ENCODE assay signal across 8 mouse cellular contexts in genomic region chr9:85327242-85328211, GRCm38 (mm10). TPM values are rescaled to one million over a fixed set of nuclear protein-coding genes. Genes with fewer than 3 reads are reported as not detected.
DNase-seq lines count a peak whose midpoint lies in the region; ATAC-seq lines count a peak whose summit lies in the region.

Gene Tent5a, minus strand, starts transcription at chr9:85327348.

- peak within 1 kb of the TSS; percentile 76 for H3K9ac ChIP-seq in hindbrain, embryonic 13.5 days

- DNase-seq in Muller cell, postnatal 12 days (ENCODE audit: inconsistent ontology term): peak; percentile 97
- peak; percentile 30 to 54 for DNase-seq in cerebellum, postnatal 25 days
- DNase-seq in frontal cortex, postnatal 25 days (ENCODE audit: low spot score in 2 of 2): peak; percentile 28 to 39
- DNase-seq in layer of hippocampus, postnatal 36 days: peak; percentile 48 to 50
- DNase-seq in lung, postnatal 25 days (ENCODE audit: low spot score): peak; percentile 83
- peak; percentile 88 for DNase-seq in ovary, postnatal 36 days (ENCODE audit: low spot score)
- peak; percentile 64 for DNase-seq in thymus, postnatal 25 days

- peak within 1 kb of the TSS; percentile 72 for H3K4me2 ChIP-seq in hindbrain, embryonic 13.5 days

- peak within 1 kb of the TSS; percentile 78 for H3K27ac ChIP-seq in hindbrain, embryonic 13.5 days

- peaks cover 23% of the 10 kb centered on the region for H3K4me1 ChIP-seq in hindbrain, embryonic 13.5 days (replicated peaks)

- no peaks in the 10 kb centered on the region for H3K9me3 ChIP-seq in hindbrain, embryonic 13.5 days

- ATAC-seq in hindbrain, embryonic 13.5 days (ENCODE audit: low FRiP score): peak; percentile 90

- no peaks in the 10 kb centered on the region for H3K36me3 ChIP-seq in hindbrain, embryonic 13.5 days

- H3K4me3 ChIP-seq in hindbrain, embryonic 13.5 days: peak within 1 kb of the TSS; percentile 66

- peaks cover 15% of the 10 kb centered on the region for H3K27me3 ChIP-seq in hindbrain, embryonic 13.5 days

- WGBS in hindbrain, embryonic 13.5 days: under 1% methylated on average over 72 of the region's 72 CpGs

RNA-seq across cellular contexts. Expression of gene Tent5a, which starts in this region (rescaled TPM):
- polyA plus RNA-seq in hindbrain, embryonic 13.5 days (2015; fragmentation: Nextera tagmentation; extraction: Ambion mirVana): 7.6 and 8.6 TPM in 2 replicates
- 1 to 10 TPM; 3.3 to 4.1 TPM for total RNA-seq in layer of hippocampus, postnatal 36 days (2021)

Comparison
In these comparisons a context has a peak if more than half of its experiments do, and no peak if none do; other contexts are left out.
1. Peak in every context shown above with its lines: DNase-seq, ATAC-seq, H3K4me3 ChIP-seq and H3K27ac ChIP-seq.
2. DNase-seq: peak in every context shown above with its lines; median percentile 97 in Muller cell, postnatal 12 days; 88 in ovary, postnatal 36 days; 83 in lung, postnatal 25 days; 64 in thymus, postnatal 25 days; 49 in layer of hippocampus, postnatal 36 days; 42 in cerebellum, postnatal 25 days; 34 in frontal cortex, postnatal 25 days.